Mouse (Mus musculus) liver, embryonic 15.5 days (tissue): ENCODE data around the gene Actr6. TPM values are rescaled to one million over a fixed set of nuclear protein-coding genes. Genes with fewer than 3 reads are reported as not detected.

Source experiments
- ATAC-seq: fragments of 200-750 bp; cut with Nextera tagmentation; 2 replicates; pipeline ENCODE4 v1.8.0; 2017; ENCODE audit warnings: moderate number of reproducible peaks, mild to moderate bottlenecking, moderate library complexity; ENCODE audit not compliant: insufficient read depth
- H3K27ac ChIP-seq: fragments of 300-500 bp; sonication (generic); replicated peaks from 2 replicates; pipeline ENCODE4 v1.5.1; 2015; ENCODE audit warnings: mild to moderate bottlenecking, inconsistent platforms
- H3K27me3 ChIP-seq: fragments of 300-500 bp; sonication (generic); 2 replicates; pipeline ENCODE4 v1.6.1; 2015; ENCODE audit warnings: mild to moderate bottlenecking, inconsistent platforms
- H3K36me3 ChIP-seq: fragments of 300-500 bp; sonication (generic); replicated peaks from 2 replicates; pipeline ENCODE4 v1.6.1; 2015; ENCODE audit warnings: moderate library complexity, mild to moderate bottlenecking, inconsistent platforms
- H3K4me1 ChIP-seq: fragments of 300-500 bp; sonication (generic); replicated peaks from 2 replicates; pipeline ENCODE4 v1.6.1; 2015; ENCODE audit warnings: inconsistent platforms
- H3K4me2 ChIP-seq: fragments of 300-500 bp; sonication (generic); 2 replicates; pipeline ENCODE4 v1.6.1; 2015; ENCODE audit warnings: moderate library complexity, mild to moderate bottlenecking, inconsistent platforms
- H3K4me3 ChIP-seq: fragments of 300-500 bp; sonication (generic); replicated peaks from 2 replicates; pipeline ENCODE4 v1.5.1; 2015; ENCODE audit warnings: mild to moderate bottlenecking, inconsistent platforms
- H3K9ac ChIP-seq: fragments of 300-500 bp; sonication (generic); 2 replicates; pipeline ENCODE4 v1.6.1; 2015; ENCODE audit warnings: moderate library complexity, mild to moderate bottlenecking, inconsistent platforms
- H3K9me3 ChIP-seq: fragments of 300-500 bp; sonication (generic); replicated peaks from 2 replicates; pipeline ENCODE4 v1.6.1; 2016; ENCODE audit warnings: inconsistent platforms
- WGBS: fragments of 180-500 bp; shearing (Covaris S2); methylation state at CpG from one replicate; pipeline ENCODE4 v1.1.7; 2015; ENCODE audit warnings: mixed read lengths; ENCODE audit not compliant: insufficient replicate concordance; 5-methylcytosine and 5-hydroxymethylcytosine counted together
- polyA plus RNA-seq: library from polyadenylated mRNA; unstranded; fragments of >200 nt; fragmentation: Nextera tagmentation; extraction: Ambion mirVana; gene quantifications from 2 replicates; pipeline ENCODE4 v1.2.1, GENCODE M21; 2015

Gene Actr6
- polyA plus RNA-seq, 1 experiment from 2014 or later: 14.1 TPM

DNA sequence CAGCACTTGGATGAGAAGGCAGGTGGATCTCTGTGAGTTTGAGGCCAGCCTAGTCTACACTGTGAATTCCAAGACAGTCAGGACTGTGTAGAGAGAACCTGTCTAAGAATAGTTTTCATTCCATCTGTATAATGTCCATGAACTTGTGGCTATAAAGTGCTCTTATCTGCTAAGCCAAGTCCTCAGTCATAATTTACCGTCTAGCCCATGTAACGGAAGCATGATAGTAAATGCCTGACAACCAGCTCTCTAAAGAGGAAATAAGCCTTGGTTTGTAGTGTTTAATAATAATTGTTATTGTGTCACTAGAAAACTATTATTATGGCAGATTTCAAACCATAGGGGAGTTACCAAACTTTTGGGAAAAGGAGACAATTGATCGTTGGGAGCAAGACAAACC lies 5.8 kb upstream of the Actr6 start:
- no peak for ATAC-seq
- H3K27me3 ChIP-seq: no peaks in the 10 kb centered on the region; the same call in 1 of the 2 replicates
- 40% methylated on average over 3 of the region's 3 CpGs for WGBS
- H3K9ac ChIP-seq: no peak overlapping the region
- no peak overlapping the region for H3K27ac ChIP-seq
- H3K4me2 ChIP-seq: no peak overlapping the region
- H3K9me3 ChIP-seq: no peaks in the 10 kb centered on the region
- peaks cover 6% of the 10 kb centered on the region for H3K4me1 ChIP-seq
- no peaks in the 10 kb centered on the region for H3K36me3 ChIP-seq
- H3K4me3 ChIP-seq: no peak overlapping the region

DNA sequence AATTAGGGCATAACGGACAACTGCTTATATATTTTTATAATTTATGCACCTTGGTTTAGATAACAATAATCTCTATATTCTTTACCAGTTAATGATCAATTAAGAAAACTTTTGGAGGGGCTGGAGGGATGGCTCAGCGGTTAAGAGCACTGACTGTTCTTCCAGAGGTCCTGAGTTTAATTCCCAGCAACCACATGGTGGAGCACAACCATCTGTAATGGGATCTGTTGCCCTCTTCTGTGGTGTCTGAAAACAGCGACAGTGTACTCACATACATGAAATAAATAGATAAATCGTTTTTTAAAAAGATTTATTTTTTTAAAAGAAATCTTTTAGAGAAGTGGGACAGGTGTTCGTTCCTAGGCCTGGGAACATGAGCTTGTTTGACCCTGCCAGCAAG lies 5.0 kb upstream of the Actr6 start:
- Histone ChIP-seq H3K9ac (no peak overlapping the region), H3K9me3 (no peaks in the 10 kb centered on the region), H3K4me1 (peaks cover 10% of the 10 kb centered on the region), H3K27me3 (no peaks in the 10 kb centered on the region; the same call in 1 of the 2 replicates), H3K27ac (no peak overlapping the region), H3K36me3 (no peaks in the 10 kb centered on the region), H3K4me2 (no peak overlapping the region), H3K4me3 (no peak overlapping the region)
- 41% methylated on average over 5 of the region's 5 CpGs for WGBS
- ATAC-seq: no peak

DNA sequence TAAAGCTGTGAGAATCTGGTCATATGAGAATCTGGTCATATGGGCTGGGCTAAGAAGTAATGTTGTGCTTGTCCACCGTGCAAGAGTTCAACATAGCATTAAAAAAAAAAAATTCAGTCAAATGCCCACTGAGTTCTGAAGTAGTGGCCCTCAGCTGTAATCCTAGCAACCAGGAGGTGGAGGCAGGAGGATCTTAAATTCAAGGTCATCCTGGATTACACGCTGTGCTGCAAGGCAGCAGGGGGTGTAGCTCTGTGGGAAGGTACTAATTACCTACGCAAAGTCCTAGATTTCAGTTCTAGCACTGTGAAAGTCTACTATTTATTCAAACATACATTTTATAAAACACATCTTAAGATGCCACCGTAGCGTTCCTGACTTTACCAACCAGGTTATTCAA lies 754 bp downstream of the Actr6 start:
- peak overlapping the region; percentile 69 for H3K9ac ChIP-seq
- peak overlapping the region; percentile 83 for H3K4me2 ChIP-seq
- H3K27me3 ChIP-seq: no peaks in the 10 kb centered on the region
- peaks cover 24% of the 10 kb centered on the region for H3K4me1 ChIP-seq
- peak overlapping the region; percentile 77 for H3K4me3 ChIP-seq
- WGBS: 14% methylated on average over 5 of the region's 5 CpGs
- H3K9me3 ChIP-seq: no peaks in the 10 kb centered on the region
- no peak for ATAC-seq
- peaks cover 10% of the 10 kb centered on the region for H3K36me3 ChIP-seq
- H3K27ac ChIP-seq: no peak overlapping the region

DNA sequence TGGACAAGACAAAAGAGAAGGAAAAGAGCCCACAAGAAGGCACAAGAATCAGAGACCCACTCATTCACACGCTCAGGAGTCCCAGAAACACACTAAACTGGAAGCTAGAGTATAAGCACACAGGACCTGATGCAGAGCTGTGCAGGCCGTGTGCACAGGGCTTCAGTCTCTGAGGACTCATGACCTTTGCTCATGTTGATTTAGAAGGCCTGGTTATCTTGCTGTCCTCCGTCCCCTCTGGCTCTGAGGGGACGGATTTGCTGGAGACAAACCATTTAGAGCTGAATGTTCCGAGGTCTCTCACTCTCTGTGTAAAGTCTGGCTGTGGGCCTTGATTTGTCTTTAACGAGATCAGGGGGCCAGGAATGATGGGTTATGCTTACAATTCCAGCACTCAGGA lies 1.7 kb downstream of the Actr6 start:
- no peak overlapping the region for H3K4me3 ChIP-seq
- peaks cover 16% of the 10 kb centered on the region for H3K36me3 ChIP-seq
- WGBS: 56% methylated on average over 6 of the region's 6 CpGs
- no peak overlapping the region for H3K9ac ChIP-seq
- no peaks in the 10 kb centered on the region for H3K9me3 ChIP-seq
- H3K4me1 ChIP-seq: peaks cover 24% of the 10 kb centered on the region
- ATAC-seq: 0 out of 2 replicates have a peak, but pooled peaks have one; percentile 29
- no peaks in the 10 kb centered on the region for H3K27me3 ChIP-seq
- no peak overlapping the region for H3K27ac ChIP-seq
- H3K4me2 ChIP-seq: peak overlapping the region; percentile 25; the same call in 1 of the 2 replicates

DNA sequence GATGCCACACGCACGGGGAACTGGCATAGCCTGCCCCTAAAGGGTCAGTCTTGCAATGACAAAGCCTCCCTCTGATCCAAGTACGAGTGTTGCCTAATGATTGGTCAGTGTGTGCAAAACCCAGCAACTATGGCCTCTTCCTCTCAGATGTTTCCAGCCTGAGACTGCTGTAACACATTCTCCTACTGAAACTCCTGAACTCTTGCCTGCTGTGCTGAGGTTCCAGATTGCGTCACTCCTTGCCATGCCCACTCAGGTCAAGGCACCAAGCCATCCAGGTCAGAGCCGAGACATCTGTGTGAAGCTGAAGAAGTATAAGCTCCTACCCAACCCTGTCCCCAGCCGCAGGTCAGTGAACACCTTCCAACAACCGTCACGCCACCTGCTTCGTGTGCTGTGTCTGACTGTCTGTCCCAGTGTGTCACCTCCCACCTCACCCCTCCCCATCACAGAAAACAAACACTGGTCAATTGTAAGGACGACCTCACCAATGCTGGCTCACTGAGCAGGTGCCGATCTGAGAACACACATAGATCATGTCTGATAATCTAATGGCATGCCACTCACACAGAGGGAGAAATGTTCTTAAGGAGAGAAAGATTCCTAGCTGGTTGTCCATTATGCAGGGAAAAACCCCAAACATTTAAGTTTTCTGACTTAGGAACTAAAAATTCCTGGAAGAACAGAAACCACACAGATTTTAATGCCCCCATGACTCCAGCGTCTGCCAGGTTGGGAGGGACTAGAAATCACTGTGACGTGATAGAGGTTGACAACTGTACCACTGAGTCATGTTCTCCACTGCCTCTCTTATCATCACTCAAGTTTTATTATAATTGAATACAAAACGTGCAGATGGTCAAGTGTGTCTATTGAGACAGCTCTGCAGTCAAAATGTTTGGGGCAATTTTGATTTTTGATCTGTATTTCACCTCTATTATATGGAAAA lies 9.6 kb downstream of the Actr6 start:
- Histone ChIP-seq H3K36me3 (peaks cover 42% of the 10 kb centered on the region), H3K27ac (no peak overlapping the region), H3K4me3 (no peak overlapping the region), H3K9me3 (no peaks in the 10 kb centered on the region), H3K9ac (no peak overlapping the region), H3K4me1 (peaks cover 8% of the 10 kb centered on the region), H3K4me2 (no peak overlapping the region), H3K27me3 (no peaks in the 10 kb centered on the region)
- 72% methylated on average over 14 of the region's 14 CpGs for WGBS
- ATAC-seq: 0 out of 2 replicates have a peak, but pooled peaks have one; percentile 42

DNA sequence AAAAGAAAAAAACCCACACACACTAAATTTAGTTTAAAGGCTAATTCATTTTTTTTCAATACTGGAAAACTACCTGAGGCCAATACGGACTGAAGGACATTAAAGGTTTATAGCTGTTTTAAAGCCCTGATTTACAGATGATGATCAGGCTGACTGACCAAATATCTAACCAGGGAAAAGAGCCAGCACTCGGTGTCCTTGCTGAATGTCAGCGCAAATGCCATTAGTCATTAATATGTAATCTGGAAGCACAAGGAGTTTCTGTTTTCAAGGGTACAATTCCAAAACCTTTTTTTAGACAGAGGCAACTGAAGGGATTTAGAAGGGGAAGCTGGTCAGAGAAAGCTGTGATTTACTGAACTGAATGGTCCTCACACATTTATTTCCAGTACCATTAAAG lies 11.3 kb downstream of the Actr6 start:
- H3K36me3 ChIP-seq: peaks cover 34% of the 10 kb centered on the region
- WGBS: 84% methylated on average over 3 of the region's 3 CpGs
- H3K9ac ChIP-seq: no peak overlapping the region
- peaks cover 8% of the 10 kb centered on the region for H3K4me1 ChIP-seq
- H3K9me3 ChIP-seq: no peaks in the 10 kb centered on the region
- no peaks in the 10 kb centered on the region for H3K27me3 ChIP-seq
- no peak overlapping the region for H3K4me2 ChIP-seq
- no peak overlapping the region for H3K27ac ChIP-seq
- ATAC-seq: no peak
- no peak overlapping the region for H3K4me3 ChIP-seq

DNA sequence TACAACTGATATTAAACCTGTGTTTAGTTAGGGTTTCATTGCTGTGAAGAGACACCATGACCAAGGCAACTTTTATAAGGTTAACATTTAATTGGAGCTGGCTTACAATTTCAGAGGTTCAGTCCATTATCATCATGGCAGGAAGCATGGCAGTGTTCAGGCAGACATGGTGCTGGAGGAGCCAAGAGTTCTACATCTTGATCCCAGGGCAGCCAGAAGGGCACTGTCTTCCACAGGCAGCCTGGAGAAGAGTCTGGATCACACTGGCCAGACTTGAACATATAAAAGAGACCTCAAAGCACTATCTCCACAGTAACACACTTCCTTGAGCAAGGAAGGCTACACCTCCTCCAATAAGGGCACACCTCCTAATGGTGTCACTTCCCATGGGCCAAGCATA lies 11.8 kb downstream of the Actr6 start:
- Histone ChIP-seq H3K27ac (no peak overlapping the region), H3K9me3 (no peaks in the 10 kb centered on the region), H3K27me3 (no peaks in the 10 kb centered on the region), H3K4me2 (no peak overlapping the region), H3K36me3 (peaks cover 37% of the 10 kb centered on the region), H3K9ac (no peak overlapping the region), H3K4me3 (no peak overlapping the region), H3K4me1 (peaks cover 8% of the 10 kb centered on the region)
- ATAC-seq: no peak

DNA sequence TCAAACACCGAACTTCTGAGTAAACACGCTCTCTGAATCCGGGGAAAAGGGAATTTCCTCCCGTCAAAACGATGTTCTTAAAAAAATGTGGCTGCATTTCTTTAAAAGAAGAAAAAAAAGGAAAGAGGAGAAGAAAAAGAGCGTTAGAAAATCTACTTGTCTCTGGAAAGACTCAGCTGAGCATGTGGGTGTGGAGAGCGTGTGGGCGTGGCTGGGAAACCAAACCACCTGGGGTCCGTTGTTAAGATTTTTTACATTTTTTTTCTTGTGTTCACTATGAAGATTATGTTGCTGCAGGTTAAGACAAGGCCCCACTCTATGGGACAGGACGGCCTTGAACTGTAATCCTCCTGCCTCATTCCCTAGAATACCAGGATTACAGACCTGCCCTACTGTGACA lies 17.2 kb downstream of the Actr6 start:
- no peak for ATAC-seq
- peaks cover 55% of the 10 kb centered on the region for H3K36me3 ChIP-seq
- WGBS: 73% methylated on average over 10 of the region's 10 CpGs

DNA sequence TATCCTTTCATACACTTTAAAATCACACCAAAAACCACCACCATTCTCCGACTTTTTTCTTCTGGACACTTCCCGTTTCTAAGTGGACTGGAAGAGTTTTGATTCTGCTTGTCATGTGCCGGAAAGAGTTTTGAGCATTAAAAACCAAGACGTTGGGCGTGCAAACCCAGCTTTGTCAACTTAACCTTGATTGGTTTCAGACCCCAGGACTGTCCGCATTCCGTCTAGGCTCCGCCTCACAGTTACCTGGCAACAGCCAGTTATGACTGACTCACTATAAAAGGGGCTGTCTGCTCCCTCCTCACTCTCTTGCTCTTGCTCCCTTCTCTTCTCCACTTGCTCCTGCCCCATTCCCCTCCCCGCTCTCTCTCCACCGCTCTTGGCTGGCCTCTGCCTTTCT lies 23.4 kb downstream of the Actr6 start:
- no peak overlapping the region for H3K4me3 ChIP-seq
- H3K27me3 ChIP-seq: no peaks in the 10 kb centered on the region; the same call in 1 of the 2 replicates
- peak overlapping the region; percentile 16; the same call in 1 of the 2 replicates for H3K4me2 ChIP-seq
- H3K36me3 ChIP-seq: peaks cover 24% of the 10 kb centered on the region
- no peaks in the 10 kb centered on the region for H3K4me1 ChIP-seq
- no peak for ATAC-seq
- no peaks in the 10 kb centered on the region for H3K9me3 ChIP-seq
- no peak overlapping the region for H3K9ac ChIP-seq
- 27% methylated on average over 10 of the region's 10 CpGs for WGBS
- no peak overlapping the region for H3K27ac ChIP-seq

More for the DNA sequence above, 17.2 kb downstream of the Actr6 start:
- Histone ChIP-seq H3K9ac (no peak overlapping the region), H3K4me1 (no peaks in the 10 kb centered on the region), H3K9me3 (no peaks in the 10 kb centered on the region), H3K27ac (no peak overlapping the region), H3K27me3 (no peaks in the 10 kb centered on the region), H3K4me3 (no peak overlapping the region), H3K4me2 (no peak overlapping the region)

DNA sequence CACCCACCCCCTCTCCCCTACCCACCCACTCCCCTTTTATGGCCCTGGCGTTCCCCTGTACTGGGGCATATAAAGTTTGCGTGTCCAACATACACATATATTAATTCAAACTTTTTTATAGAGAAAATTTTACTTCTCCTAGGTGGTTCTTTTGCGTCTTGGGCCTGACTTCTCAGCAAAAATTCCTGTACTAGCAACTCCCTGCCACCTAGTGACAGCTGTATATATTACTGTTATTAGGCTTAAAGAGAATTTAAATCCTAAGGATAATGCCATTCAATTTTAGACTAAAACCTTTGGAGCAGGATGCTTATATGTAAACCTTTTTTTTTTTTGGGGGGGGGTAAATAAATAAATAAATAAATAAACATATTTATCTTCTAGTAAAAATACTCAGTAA lies 24.7 kb downstream of the Actr6 start:
- WGBS: 69% methylated on average over 3 of the region's 3 CpGs
- no peak for ATAC-seq
- Histone ChIP-seq H3K4me2 (no peak overlapping the region), H3K27ac (no peak overlapping the region), H3K4me1 (no peaks in the 10 kb centered on the region), H3K27me3 (no peaks in the 10 kb centered on the region; the same call in 1 of the 2 replicates), H3K9me3 (no peaks in the 10 kb centered on the region), H3K4me3 (no peak overlapping the region), H3K9ac (no peak overlapping the region), H3K36me3 (peaks cover 11% of the 10 kb centered on the region)

DNA sequence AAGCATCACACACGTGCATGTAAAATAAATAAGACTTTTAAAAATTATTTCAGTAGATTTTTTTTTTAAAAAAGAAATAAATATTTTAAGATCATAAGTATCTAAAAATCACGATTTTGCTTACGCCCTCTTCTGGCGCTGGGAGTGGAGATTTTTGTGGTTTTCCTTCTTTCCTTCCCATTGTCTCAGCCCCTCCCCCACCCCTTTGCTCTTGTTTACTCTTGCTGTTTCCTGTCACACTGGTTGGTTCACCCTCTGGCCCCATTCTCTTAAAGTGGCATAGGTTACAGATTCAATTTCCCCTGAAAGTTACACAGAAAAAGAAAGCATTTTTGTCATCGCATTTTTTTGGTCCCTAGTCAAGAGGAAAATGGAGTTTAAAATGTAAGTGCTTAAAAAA lies 29.1 kb downstream of the Actr6 start:
- 20% methylated on average over 5 of the region's 5 CpGs for WGBS
- no peaks in the 10 kb centered on the region for H3K36me3 ChIP-seq

More for the DNA sequence above, 29.1 kb downstream of the Actr6 start:
- Histone ChIP-seq H3K27ac (no peak overlapping the region), H3K4me2 (no peak overlapping the region), H3K9me3 (no peaks in the 10 kb centered on the region), H3K27me3 (no peaks in the 10 kb centered on the region), H3K9ac (no peak overlapping the region), H3K4me1 (no peaks in the 10 kb centered on the region), H3K4me3 (no peak overlapping the region)
- no peak for ATAC-seq
